Mouse (Mus musculus) megakaryocyte, embryonic 14.5 days (primary cell): ENCODE measurements around the gene Filip1l. TPM values are rescaled to one million over a fixed set of nuclear protein-coding genes. Genes with fewer than 3 reads are reported as not detected.

ENCODE experiments used
- H3K27me3 ChIP-seq: replicated peaks from 2 replicates; pipeline ENCODE3; 2012; ENCODE audit warnings: inconsistent platforms
- H3K36me3 ChIP-seq: replicated peaks from 2 replicates; pipeline ENCODE3; 2012; ENCODE audit warnings: low read length, inconsistent platforms, mixed read lengths
- H3K4me1 ChIP-seq: 2 replicates; pipeline ENCODE4 v1.6.1; 2012; ENCODE audit warnings: inconsistent platforms
- H3K4me3 ChIP-seq: replicated peaks from 2 replicates; pipeline ENCODE3; 2012; ENCODE audit warnings: moderate library complexity, mild to moderate bottlenecking, inconsistent platforms
- H3K9me3 ChIP-seq: 2 replicates; pipeline ENCODE4 v1.6.1; 2012; ENCODE audit warnings: inconsistent platforms
- FLI1 ChIP-seq: IDR thresholded peaks from 2 replicates; pipeline ENCODE4 v1.6.1; 2012; ENCODE audit warnings: low read length, inconsistent platforms, mixed read lengths
- GATA1 ChIP-seq: IDR thresholded peaks from 3 replicates; pipeline ENCODE4 v1.6.1; 2012; ENCODE audit warnings: mixed read lengths, low read length, inconsistent platforms, borderline replicate concordance
- polyA plus RNA-seq: library from polyadenylated mRNA; stranded (reverse); fragments of >175 nt; gene quantifications from 2 replicates; pipeline ENCODE4 v1.2.3, GENCODE M21; 2012; ENCODE audit warnings: low replicate concordance; ENCODE audit not compliant: insufficient read depth

Filip1l gene
- polyA plus RNA-seq, 1 experiment = 1.7 TPM

- Histone ChIP-seq H3K4me1 (peaks cover 23% of the 10 kb centered on the region), H3K4me3 (no peak overlapping the region), H3K9me3 (no peaks in the 10 kb centered on the region), H3K36me3 (peaks cover 5% of the 10 kb centered on the region), H3K27me3 (no peaks in the 10 kb centered on the region)
- no peak for TF ChIP-seq FLI1
- TF ChIP-seq GATA1 = no peak
Observed at GRCm38 (mm10) chr16:57506133-57506532, 153.2 kb downstream of the Filip1l start.

GRCm38 (mm10) chr16:57508351-57508750 lies 155.5 kb downstream of the Filip1l start:
- TF ChIP-seq FLI1 (no peak), GATA1 (no peak)
- peaks cover 17% of the 10 kb centered on the region for H3K4me1 ChIP-seq
- H3K36me3 ChIP-seq = peaks cover 5% of the 10 kb centered on the region
- peak overlapping the region; percentile 17 for H3K4me3 ChIP-seq
- no peaks in the 10 kb centered on the region for H3K9me3 ChIP-seq
- H3K27me3 ChIP-seq = no peaks in the 10 kb centered on the region

- no peaks in the 10 kb centered on the region for H3K27me3 ChIP-seq
- peaks cover 17% of the 10 kb centered on the region for H3K4me1 ChIP-seq
- H3K9me3 ChIP-seq = no peaks in the 10 kb centered on the region
- no peak overlapping the region for H3K4me3 ChIP-seq
- peaks cover 5% of the 10 kb centered on the region for H3K36me3 ChIP-seq
- TF ChIP-seq FLI1 (no peak), GATA1 (no peak)
Observed at GRCm38 (mm10) chr16:57509099-57509498, 156.2 kb downstream of the Filip1l start.

GRCm38 (mm10) chr16:57513562-57513961 lies 160.7 kb downstream of the Filip1l start:
- no peak overlapping the region for H3K4me3 ChIP-seq
- TF ChIP-seq FLI1 (no peak), GATA1 (no peak)
- H3K36me3 ChIP-seq = no peaks in the 10 kb centered on the region
- no peaks in the 10 kb centered on the region for H3K9me3 ChIP-seq
- H3K27me3 ChIP-seq = no peaks in the 10 kb centered on the region
- peaks cover 15% of the 10 kb centered on the region for H3K4me1 ChIP-seq

- H3K36me3 ChIP-seq = no peaks in the 10 kb centered on the region
- H3K9me3 ChIP-seq = no peaks in the 10 kb centered on the region
- H3K4me3 ChIP-seq = no peak overlapping the region
- no peaks in the 10 kb centered on the region for H3K27me3 ChIP-seq
- TF ChIP-seq GATA1 (no peak), FLI1 (no peak)
- H3K4me1 ChIP-seq = peaks cover 10% of the 10 kb centered on the region
Observed at GRCm38 (mm10) chr16:57514371-57514770, 161.5 kb downstream of the Filip1l start.

- no peak for TF ChIP-seq FLI1
- TF ChIP-seq GATA1 = no peak
- Histone ChIP-seq H3K27me3 (no peaks in the 10 kb centered on the region), H3K4me1 (peaks cover 10% of the 10 kb centered on the region), H3K4me3 (no peak overlapping the region), H3K36me3 (no peaks in the 10 kb centered on the region), H3K9me3 (no peaks in the 10 kb centered on the region)
Observed at GRCm38 (mm10) chr16:57515636-57516035, 162.7 kb downstream of the Filip1l start.

GRCm38 (mm10) chr16:57525046-57525445 lies 172.2 kb downstream of the Filip1l start:
- H3K27me3 ChIP-seq = no peaks in the 10 kb centered on the region
- no peaks in the 10 kb centered on the region for H3K36me3 ChIP-seq
- no peaks in the 10 kb centered on the region for H3K9me3 ChIP-seq
- H3K4me3 ChIP-seq = no peak overlapping the region
- peaks cover 34% of the 10 kb centered on the region for H3K4me1 ChIP-seq
- no peak for TF ChIP-seq GATA1
- no peak for TF ChIP-seq FLI1

- Histone ChIP-seq H3K9me3 (no peaks in the 10 kb centered on the region), H3K4me1 (peaks cover 36% of the 10 kb centered on the region), H3K4me3 (no peak overlapping the region), H3K27me3 (no peaks in the 10 kb centered on the region), H3K36me3 (no peaks in the 10 kb centered on the region)
- no peak for TF ChIP-seq GATA1
- no peak for TF ChIP-seq FLI1
Observed at GRCm38 (mm10) chr16:57525476-57525875, 172.6 kb downstream of the Filip1l start.

- peaks cover 40% of the 10 kb centered on the region for H3K4me1 ChIP-seq
- TF ChIP-seq GATA1 (no peak), FLI1 (no peak)
- H3K9me3 ChIP-seq = no peaks in the 10 kb centered on the region
- no peaks in the 10 kb centered on the region for H3K36me3 ChIP-seq
- H3K4me3 ChIP-seq = no peak overlapping the region
- H3K27me3 ChIP-seq = no peaks in the 10 kb centered on the region
Observed at GRCm38 (mm10) chr16:57526893-57527292, 174.0 kb downstream of the Filip1l start.

- Histone ChIP-seq H3K36me3 (no peaks in the 10 kb centered on the region), H3K9me3 (no peaks in the 10 kb centered on the region), H3K27me3 (no peaks in the 10 kb centered on the region), H3K4me1 (peaks cover 40% of the 10 kb centered on the region), H3K4me3 (no peak overlapping the region)
- TF ChIP-seq FLI1 = no peak
- no peak for TF ChIP-seq GATA1
Observed at GRCm38 (mm10) chr16:57528457-57528856, 175.6 kb downstream of the Filip1l start.

GRCm38 (mm10) chr16:57530547-57530946 lies 177.7 kb downstream of the Filip1l start:
- H3K36me3 ChIP-seq = no peaks in the 10 kb centered on the region
- no peaks in the 10 kb centered on the region for H3K27me3 ChIP-seq
- H3K9me3 ChIP-seq = no peaks in the 10 kb centered on the region
- H3K4me1 ChIP-seq = peaks cover 54% of the 10 kb centered on the region
- TF ChIP-seq GATA1 (no peak), FLI1 (no peak)
- no peak overlapping the region for H3K4me3 ChIP-seq

GRCm38 (mm10) chr16:57532081-57532493 lies 179.2 kb downstream of the Filip1l start:
- Histone ChIP-seq H3K4me3 (no peak overlapping the region), H3K27me3 (no peaks in the 10 kb centered on the region), H3K9me3 (no peaks in the 10 kb centered on the region), H3K4me1 (peaks cover 55% of the 10 kb centered on the region), H3K36me3 (no peaks in the 10 kb centered on the region)
- TF ChIP-seq GATA1 = no peak
- no peak for TF ChIP-seq FLI1
